Mouse (Mus musculus): ENCODE data around the gene Milr1.

DNA sequence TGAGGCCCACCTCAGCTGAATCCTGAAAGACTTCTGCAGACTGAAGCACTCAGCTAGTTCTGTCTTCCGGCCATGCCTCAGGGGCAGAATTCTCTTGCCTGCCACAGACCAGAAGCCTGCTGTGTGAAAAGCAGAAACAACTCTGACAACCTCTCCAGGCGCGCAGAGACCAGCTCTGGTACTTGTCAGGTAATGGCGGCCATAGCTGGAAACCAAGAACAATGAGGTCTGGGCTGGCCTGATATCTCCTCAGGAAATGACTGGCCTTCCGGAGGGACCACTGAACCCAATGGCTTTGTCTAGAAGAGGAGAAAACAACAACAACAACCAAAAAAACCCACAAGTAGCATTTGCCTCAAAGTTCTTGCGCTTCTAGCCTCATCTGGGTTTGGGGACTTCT is 36.0 kb upstream of the Milr1 start:
- TF ChIP-seq POLR2A (IDR thresholded peaks at IDR 0.05; ENCODE audit: extremely low read depth, insufficient read depth, low read length) (no peak), CTCF (IDR thresholded peaks at IDR 0.05; ENCODE audit: low read depth, low read length) (no peak)

Data from liver, adult 2 months (tissue).